Mouse (Mus musculus): ENCODE measurements around the gene Iqcn.

Iqcn gene

GRCm38 (mm10) chr8:70730956-70731355, 27.7 kb downstream of the Iqcn start:
- DNase-seq (ENCODE audit: low read depth) = no peak

DNA sequence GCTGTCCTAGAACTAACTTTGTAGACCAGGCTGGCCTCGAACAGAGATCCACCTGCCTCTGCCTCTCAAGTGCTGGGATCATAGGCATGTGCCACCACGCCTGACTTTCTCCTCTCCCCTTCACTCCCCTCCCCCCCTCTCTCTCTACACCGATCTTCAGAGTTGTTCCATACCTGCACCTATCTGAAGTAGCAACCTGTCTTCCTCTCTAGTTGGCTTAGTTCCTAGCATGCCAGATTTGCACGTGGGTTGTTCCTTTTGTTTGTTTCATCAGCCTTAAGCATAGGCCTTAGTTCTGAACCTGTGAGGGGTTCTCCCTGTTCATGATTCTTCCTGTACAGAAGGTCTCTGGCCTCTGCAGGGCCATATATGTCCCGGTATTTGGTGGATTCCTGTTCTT, 34.4 kb downstream of the Iqcn start:
- DNase-seq (ENCODE audit: low read depth) = no peak

GRCm38 (mm10) chr8:70738211-70738610, 35.0 kb downstream of the Iqcn start:
- no peak for DNase-seq (ENCODE audit: low read depth)

DNA sequence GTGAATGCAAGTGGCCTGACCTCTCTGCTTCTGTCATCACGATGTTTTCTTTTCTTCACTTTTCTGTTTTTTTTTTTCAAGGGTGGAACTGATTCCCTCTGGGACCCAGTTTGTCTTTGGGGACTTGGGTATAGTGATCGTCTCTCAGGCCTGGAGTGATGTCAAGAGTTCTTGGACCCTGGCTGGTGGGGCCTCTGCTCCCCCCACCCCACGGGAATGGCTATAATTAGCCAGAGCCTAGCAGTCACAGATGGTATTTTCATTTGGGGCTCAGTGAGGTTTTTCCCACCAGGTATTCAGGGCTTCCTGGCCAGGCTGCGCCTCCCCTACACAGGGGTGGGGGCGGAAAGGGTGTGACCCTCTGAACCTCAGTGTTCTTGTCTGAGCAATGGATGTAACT, 38.4 kb downstream of the Iqcn start:
- no peak for DNase-seq (ENCODE audit: low read depth)

DNA sequence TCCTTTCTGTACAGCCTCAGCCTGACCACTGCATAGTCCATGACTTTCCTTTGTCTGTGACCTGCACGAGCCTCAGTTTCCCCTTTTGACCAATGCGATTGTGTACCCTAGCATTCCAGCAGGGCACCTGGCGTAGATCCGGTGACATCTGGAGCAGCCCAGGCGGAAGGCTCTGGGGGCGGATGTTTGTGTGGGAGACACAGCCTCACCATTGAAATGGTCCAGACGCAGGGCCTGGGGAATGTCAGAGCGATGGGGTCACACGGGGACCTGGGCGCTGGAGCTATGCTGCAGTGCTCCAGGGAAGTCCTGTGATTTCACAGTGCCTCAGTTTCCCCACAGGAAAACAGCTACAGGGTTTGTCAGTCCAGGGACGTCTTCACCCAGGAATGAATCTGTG, 38.9 kb downstream of the Iqcn start:
- DNase-seq (ENCODE audit: low read depth) = no peak

GRCm38 (mm10) chr8:70742981-70743655, 39.9 kb downstream of the Iqcn start:
- DNase-seq (ENCODE audit: low read depth) = peak; percentile 36

DNA sequence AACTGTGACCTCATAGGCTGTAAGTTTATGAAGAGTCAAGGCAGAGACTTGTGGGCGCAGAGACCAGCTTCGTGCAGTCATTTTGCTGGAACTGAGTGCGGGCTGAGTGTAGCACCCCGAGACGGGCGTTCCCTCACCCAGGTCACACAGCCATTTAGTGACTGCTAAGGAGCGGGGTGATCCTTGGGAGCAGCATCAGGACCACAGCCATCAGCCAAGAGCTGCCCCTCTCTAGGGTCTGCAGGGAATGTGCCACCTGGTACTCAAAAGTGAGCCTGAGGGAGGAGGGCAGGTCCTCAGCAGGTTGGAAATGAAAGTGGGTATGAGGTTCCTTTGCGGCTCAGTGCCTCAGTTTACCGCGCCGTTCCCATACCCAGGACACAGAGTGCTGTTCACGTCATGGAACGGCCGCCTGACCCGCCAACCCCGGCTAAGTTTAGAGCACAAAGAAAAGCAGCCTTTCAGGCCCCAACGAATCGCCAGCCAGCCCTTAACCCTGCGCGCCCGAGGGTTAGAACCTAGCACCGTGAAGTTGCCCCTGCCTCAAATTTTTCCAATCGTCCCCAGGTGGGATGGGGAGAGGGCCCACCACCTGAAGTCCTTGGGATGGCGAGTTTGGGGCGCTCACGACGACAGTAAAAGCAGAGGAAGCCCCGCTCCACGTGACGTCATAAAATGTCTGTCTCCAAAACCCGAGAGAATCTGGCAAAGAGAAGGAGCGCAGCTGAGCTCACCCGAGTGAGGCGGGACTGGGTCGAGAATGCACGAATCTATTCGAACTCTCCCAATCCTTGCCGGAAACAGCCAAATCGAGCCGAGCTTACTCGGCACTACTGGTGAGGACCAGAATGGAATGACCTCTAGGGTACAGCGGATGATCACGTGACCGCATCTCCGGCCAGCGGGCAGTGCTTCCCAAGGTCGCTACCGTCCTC, 40.7 kb downstream of the Iqcn start:
- DNase-seq (ENCODE audit: low read depth) = no peak

DNA sequence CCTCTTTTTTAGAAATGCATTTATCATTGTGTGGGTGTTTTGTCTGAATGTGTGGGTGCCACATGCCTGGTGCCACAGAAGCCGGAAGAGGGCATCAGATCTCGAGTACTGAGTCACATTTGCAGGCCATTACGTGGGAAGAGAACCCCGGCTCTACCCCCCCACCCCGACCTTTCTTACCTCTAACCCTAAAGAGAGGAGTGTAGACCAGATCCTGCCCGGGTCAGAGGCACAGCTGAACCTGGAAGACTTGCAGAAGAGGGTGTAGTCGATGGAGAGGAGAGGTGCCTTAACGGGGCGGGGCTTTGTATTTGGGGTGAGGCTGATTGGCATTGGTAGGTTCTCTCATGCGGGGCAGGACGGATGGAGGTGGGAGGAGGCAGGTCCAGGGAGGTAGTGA, 41.5 kb downstream of the Iqcn start:
- no peak for DNase-seq (ENCODE audit: low read depth)

DNA sequence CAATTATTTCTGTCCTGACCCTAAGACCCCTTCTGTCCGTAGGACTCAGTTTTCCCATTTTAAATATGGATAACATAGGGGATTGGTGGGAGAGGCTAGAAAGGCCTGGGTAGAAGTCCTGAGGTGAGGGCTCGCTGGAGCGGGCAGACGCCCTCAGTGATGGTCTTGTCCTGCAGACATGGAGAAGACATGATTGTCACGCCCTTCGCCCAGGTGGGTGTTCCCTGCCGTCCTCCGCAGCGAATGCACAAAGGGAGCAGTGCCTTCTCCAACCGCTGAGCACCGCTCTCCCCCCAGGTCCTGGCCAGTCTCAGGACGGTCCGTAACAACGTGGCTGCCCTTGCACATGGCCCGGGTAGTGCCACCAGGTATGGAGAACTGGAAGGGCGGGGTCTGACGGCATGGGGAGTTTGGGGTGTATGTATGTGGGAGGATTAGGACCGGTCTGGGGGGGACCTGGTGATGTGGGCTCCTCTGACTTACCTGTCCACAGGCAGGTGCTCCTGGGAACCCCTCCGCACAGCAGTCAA, 42.5 kb downstream of the Iqcn start:
- no peak for DNase-seq (ENCODE audit: low read depth)

GRCm38 (mm10) chr8:70746676-70747075, 43.4 kb downstream of the Iqcn start:
- no peak for DNase-seq (ENCODE audit: low read depth)

GRCm38 (mm10) chr8:70747211-70747890, 44.1 kb downstream of the Iqcn start:
- DNase-seq (ENCODE audit: low read depth) = no peak

DNA sequence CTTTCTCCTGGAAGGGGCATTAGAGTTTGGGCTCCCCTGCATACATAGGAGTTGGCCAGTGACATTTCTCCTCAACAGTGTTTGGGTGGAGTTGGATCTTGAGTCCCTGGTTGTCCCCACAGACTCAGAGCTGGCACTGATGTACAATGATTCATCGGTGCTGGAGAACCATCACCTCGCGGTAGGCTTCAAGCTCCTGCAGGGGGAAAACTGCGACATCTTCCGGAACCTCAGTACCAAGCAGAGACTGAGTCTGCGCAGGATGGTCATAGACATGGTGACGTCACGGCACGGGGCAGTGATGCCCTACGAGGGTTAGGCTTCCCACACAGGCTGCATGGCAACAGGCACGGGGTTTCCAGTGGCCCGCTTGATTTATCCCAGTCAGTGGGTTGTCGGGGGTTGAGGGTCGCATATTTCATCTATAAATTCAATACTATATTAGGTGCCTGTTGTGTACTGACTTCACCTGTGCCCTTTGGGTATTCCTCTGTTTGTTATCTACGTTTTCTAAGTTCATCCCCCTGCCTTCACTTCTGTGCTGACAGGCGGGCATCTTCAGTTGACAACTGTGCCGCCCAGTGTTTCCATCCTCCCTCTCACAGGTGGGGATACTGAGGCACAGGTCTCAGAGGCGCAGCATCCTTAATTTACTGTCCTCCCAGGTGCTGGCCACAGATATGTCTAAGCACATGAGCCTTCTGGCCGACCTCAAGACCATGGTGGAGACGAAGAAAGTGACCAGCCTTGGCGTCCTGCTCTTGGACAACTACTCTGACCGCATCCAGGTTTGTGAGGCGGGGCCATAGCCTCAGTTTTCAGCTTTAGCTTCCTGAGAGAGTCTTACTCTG, 45.2 kb downstream of the Iqcn start:
- no peak for DNase-seq (ENCODE audit: low read depth)

DNA sequence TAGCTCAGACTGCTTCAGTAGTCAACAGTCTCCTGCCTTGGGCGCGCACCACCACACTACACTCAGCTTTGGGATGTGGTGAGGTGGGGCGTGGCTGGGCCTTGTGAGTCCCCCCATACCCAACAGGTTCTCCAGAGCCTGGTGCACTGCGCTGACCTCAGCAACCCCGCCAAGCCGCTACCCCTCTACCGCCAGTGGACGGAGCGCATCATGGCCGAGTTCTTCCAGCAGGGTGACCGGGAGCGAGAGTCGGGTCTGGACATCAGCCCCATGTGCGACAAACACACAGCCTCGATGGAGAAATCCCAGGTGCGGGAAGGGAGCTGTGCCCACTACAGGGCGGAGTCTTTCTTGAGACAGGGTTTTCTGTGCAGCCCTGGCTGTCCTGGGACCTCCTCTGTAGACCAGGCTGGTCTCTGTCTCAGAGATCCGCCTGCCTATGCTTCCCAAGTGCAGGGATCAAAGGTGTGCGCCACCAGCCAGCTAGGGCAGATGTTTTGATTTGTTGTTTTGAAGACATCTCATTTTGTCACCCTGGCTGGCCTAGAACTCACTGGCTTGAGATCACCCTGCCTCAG, 45.9 kb downstream of the Iqcn start:
- DNase-seq (ENCODE audit: low read depth) = no peak

GRCm38 (mm10) chr8:70750128-70750680, 46.9 kb downstream of the Iqcn start:
- DNase-seq (ENCODE audit: low read depth) = no peak

DNA sequence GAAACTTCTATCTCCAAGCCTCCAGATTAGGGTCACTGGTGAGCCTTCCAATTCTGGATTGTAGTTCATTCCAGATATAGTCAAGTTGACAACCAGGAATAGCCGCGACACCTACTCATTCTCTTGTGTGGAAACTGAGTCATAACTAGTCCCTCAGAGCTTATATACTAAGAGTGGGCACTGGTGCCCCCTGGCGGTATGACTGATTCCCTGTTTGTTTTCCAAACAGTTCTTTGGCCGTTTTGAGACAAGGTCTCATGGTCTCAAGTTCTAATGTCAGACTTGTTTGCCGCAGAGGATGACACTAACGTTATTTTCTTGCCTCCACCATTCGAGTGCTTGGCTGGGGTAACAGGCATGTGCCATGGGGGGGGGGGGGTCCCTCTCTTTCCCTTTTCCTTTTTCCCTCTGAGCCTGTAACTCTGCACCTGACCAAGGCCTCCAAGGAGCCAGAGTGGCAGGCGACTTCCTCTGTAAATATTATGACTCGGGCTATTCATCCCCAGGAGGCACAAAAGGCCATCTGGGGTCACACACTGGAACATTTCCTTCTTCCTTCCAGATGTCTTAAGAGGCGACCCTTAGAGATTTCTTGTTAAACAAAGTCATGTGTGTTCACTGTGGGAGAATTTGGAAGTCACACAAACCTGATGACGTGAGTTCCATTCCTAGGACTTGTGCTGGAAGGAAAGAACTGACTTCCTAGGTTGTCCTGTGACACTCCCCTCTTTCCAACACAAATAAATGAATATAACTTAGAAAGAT, 48.9 kb downstream of the Iqcn start:
- peak; percentile 81 for DNase-seq (ENCODE audit: low read depth)

- peak; percentile 79 for DNase-seq (ENCODE audit: low read depth)
Observed at GRCm38 (mm10) chr8:70753151-70753550, 49.9 kb downstream of the Iqcn start.

DNA sequence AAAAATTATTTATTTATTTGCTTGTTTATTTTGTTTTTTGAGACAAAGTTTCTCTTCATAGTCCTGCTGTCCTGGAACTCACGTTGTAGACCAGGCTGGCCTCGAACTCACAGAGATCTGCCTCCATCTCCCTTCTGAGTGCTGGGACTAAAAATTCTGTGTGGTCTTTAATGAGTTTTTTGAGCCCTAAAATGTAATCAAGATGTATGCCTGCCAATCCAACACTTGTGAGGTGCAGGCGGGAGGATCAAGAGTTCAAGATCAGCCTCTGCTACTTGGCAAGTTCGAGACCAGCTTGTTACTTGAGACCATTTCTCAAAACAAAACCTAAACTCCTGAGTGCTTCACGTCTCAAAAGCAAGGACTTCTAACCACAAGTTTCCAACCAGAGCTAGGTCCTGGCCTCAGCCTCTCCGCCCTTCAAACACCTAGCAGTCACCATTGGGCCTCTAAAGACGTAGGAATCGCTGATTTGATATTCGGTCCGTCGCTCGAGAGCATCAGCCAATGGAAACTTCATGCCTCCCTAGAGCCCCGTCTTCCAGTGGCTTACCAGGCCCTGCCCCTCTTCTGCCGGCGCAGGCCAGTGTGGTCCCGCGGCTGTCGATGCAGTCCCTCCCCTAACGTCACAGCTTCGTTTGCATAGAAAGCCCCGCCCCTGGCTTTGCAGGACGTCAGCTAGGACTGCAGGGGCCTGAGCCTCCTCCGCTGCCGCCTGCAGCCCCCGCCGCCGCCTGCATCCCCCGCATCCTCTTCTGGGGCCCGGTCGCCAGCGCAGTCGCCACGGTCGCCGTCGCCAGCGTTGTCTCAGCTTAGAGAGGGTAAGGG, 51.0 kb downstream of the Iqcn start, which contains the start of gene Rab3a:
Gene Rab3a (plus strand): TSS at position 637 of the 828 bp plus-strand sequence.
- peak; percentile 100 for DNase-seq (ENCODE audit: low read depth)

- peak; percentile 71 for DNase-seq (ENCODE audit: low read depth)
Observed at GRCm38 (mm10) chr8:70754871-70755660, 51.8 kb downstream of the Iqcn start.
